Mouse (Mus musculus) thymus, adult 2 months (tissue): ENCODE data around the gene P4ha1.

Experiments used
- CTCF ChIP-seq: fragments of 200-500 bp; IDR thresholded peaks from 2 replicates; pipeline ENCODE4 v1.5.1; 2012; ENCODE audit warnings: mild to moderate bottlenecking, control low read depth, low read length, moderate library complexity, borderline replicate concordance; ENCODE audit not compliant: control insufficient read depth, poor library complexity, insufficient read depth; ENCODE audit errors: extremely low read depth
- POLR2A ChIP-seq: fragments of 200-500 bp; IDR thresholded peaks from 2 replicates; pipeline ENCODE4 v1.6.1; 2012; ENCODE audit warnings: mild to moderate bottlenecking, low read length, control low read depth, moderate library complexity; ENCODE audit not compliant: control insufficient read depth, poor library complexity, insufficient read depth; ENCODE audit errors: extremely low read depth

GRCm38 (mm10) chr10:59364551-59364950 is 41.5 kb downstream of the P4ha1 start:
- TF ChIP-seq POLR2A (no peak), CTCF (no peak)
